Mouse (Mus musculus): ENCODE results near the gene Igfbp1.

Gene Igfbp1

GRCm38 (mm10) chr11:7195312-7195685, 2.3 kb upstream of the Igfbp1 start:
- DNase-seq (ENCODE audit: low spot score in 2 of 2): no peak

GRCm38 (mm10) chr11:7198006-7198405, 424 bp downstream of the Igfbp1 start:
- DNase-seq (ENCODE audit: low spot score in 2 of 2): no peak

DNA sequence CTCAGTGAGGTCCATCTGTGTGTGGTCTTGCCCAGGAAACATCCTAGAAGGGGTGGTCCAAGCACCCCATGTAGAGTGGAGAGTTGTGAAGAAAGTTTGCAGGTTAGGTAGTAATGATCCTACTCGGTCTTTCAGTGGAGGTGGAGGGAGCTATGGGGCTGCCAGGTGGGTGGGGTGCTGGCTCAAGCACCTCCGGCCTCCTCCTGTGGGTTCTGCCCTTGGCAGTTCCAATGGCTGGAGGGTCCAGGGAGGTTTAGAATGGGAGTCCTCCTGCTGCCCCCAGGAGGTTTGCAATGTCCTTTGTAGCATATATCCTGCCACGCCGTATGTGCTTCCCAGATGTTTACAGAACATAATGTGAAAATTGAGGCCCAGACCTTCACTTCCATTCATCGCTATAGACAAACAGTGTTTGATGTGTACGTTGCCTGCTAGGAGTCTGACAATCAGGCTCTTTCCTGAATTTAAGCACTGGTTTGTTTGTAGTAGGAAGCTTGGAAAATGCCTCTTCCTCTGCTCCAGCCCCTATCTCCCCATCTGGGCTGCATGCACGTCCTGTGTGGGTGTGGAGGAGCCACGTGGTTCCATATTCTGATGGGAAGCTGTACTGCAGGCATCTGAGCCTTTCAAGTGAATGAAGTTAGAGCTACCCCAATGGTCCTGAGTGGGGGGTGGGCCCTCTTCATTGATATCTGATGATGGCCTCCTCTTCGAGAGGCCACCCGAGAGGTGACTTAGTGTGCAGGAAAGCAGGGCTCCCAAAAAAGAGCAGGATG, 1.1 kb downstream of the Igfbp1 start:
- no peak for DNase-seq (ENCODE audit: low spot score in 2 of 2)

- peak in 1 of 2 experiments; percentile 55 for DNase-seq (ENCODE audit: low spot score in 2 of 2)
Measured at GRCm38 (mm10) chr11:7199736-7200392, 2.3 kb downstream of the Igfbp1 start.

GRCm38 (mm10) chr11:7200393-7200783, 2.8 kb downstream of the Igfbp1 start:
- DNase-seq (ENCODE audit: low spot score in 2 of 2): no peak

DNA sequence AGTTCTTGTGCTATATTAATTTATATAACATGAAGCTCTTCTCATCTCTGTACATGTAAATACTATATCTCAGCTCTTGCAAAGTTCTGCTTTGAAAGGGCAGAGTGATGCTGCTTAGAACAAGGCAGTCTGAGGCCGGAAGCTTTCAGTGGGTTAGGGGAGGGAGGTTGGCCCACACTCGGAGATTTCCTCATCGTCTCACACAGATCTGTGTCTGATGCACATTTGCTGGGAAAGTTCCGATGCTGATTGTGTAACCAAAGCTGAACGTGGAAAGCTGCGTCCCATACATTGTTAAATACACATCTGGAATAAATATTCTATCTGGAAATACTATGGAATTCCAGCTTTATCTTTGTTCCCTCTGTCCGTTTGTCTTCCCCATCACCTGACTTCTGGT, 4.6 kb downstream of the Igfbp1 start:
- DNase-seq (ENCODE audit: low spot score in 2 of 2): no peak

DNA sequence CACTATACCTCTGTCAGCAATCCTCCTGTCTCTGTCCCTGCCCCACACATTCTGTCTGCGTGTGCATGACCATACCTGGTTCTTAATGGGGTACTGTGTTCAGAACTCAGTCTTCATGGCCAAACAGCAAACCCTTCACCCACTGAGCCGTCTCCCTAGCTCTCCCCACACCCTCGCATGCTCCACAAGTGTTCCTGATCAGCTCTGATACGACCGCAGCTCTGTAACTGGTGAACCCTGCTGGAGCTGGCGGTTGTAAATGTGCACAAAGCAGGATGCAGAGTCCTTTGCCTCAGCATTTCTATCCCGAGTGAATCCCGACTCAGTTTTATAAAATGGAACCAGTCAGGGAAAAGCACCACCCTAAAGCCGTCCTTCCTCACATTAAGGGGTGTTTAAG, 6.3 kb downstream of the Igfbp1 start:
- DNase-seq (ENCODE audit: low spot score in 2 of 2): no peak

GRCm38 (mm10) chr11:7210343-7210742, 12.8 kb downstream of the Igfbp1 start:
- peak in 1 of 2 experiments; percentile 61 for DNase-seq (ENCODE audit: low spot score in 2 of 2)

DNA sequence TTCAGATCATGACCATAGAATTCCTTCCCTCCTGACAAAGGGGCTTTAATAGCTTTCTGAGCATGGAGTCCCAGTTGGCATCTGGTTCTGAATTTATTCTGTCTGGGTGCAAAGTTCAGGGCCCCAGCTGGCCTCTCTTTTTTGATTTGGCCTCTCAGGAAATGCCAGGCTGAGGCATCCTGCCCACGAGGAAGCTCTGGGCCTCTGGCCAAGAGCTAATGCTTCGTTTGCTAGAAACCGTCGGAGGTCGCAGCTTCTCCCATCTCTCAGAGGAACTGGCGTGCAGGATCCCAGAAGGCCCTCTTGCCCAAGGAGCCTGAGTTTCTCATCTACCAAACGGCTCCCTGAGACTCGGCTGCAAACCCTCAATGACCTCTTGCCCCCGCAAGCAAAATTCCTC, 13.6 kb downstream of the Igfbp1 start:
- no peak for DNase-seq (ENCODE audit: low spot score in 2 of 2)

GRCm38 (mm10) chr11:7212126-7212798, 14.7 kb downstream of the Igfbp1 start:
- DNase-seq (ENCODE audit: low spot score in 2 of 2): no peak

DNA sequence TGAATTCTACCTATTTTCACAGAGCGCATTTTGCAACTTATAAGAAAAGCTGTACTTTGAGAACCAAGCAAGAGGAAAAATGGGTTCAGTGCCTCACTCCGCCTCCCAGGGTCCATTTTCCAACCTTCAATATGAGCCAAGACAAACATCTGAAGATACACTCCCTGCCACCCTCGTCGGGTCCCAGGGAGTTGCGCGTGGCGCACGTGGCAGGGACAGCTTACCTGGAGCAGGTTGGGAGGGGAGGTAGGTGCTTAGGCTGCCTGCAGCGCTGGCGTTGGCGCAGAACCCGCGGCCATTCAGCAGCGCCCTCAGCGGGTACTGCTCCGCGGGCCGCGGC, 15.5 kb downstream of the Igfbp1 start:
- DNase-seq (ENCODE audit: low spot score in 2 of 2): no peak

GRCm38 (mm10) chr11:7213501-7214341, 16.1 kb downstream of the Igfbp1 start, which contains the start of gene Igfbp3:
Gene Igfbp3, minus strand, starts transcription at chr11:7213923.
- no peak for DNase-seq (ENCODE audit: low spot score in 2 of 2)

DNA sequence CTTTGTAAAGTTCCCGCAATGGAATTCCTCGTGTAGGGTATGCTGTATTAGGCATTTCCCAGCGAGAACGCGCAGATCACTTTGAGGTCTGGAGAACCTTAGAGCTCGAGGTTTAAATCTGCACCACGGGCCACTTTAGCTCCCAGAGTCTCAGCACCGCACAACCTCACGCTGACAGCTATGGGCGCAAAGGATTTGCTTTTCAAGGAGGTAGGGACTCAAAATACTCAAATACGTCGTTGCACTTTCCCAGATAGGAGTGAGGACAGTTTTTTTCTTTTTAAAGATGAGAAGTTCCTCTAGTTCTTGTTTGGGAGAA, 16.7 kb downstream of the Igfbp1 start:
- no peak for DNase-seq (ENCODE audit: low spot score in 2 of 2)

DNA sequence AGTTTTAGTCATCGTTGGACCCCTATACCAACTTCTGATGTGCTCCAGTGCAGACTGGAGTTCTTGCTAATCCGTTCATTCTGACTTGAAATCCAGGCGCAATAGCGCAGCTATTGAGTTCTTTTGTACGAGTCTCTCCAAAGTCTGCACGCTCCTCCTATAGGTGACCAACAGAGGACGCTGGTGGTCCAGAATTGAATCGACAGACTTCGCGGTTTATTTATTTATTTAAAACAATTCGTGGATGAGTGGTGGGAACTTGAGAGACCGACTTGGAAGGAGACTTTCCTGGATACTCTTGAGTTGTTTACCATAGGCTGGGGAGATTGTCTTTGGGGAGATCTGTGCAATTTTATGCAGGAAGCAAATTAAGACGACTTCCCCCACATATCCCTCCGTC, 17.2 kb downstream of the Igfbp1 start:
- DNase-seq (ENCODE audit: low spot score in 2 of 2): no peak

DNA sequence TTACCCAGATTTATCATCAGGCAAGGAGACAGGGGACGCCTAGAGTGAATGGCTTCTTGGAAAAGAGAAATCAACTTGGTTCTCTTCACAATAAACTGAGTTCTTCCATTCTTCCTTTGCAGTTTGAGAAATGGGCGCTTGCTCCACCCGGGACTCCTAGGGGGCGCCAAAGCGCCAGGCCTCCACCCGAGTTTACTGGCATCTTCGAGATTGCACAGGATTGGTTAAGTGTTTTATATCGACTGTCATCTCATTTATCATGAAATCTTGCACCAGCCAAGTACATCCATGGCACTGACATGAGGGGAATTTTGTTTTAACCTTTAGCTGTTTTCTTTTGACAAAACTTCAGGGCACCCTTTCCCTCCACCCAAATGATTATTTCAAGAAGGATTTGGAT, 18.1 kb downstream of the Igfbp1 start:
- peak in 1 of 2 experiments; percentile 48 for DNase-seq (ENCODE audit: low spot score in 2 of 2)

GRCm38 (mm10) chr11:7221826-7222225, 24.2 kb downstream of the Igfbp1 start:
- peak in 1 of 2 experiments; percentile 12 for DNase-seq (ENCODE audit: low spot score in 2 of 2)

DNA sequence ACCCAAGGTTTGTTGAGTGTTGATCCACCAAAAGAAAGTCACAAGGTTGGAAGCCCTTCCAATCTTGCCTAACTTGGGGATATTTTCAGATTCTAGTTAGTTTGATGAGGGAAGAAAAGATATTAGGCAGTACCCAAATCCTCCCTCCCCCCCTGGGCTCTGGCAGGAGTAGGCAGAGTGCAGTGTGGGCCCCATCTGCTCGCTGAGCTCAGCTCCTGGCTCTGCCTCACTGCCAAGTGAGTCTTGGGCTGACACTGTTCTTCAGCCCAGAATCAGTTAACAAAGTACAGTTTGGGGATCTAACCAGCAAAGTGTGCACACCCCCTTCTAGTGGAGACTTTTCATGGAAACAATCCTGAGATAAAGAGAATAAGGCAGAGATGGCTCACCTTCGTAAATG, 28.6 kb downstream of the Igfbp1 start:
- no peak for DNase-seq (ENCODE audit: low spot score in 2 of 2)

DNA sequence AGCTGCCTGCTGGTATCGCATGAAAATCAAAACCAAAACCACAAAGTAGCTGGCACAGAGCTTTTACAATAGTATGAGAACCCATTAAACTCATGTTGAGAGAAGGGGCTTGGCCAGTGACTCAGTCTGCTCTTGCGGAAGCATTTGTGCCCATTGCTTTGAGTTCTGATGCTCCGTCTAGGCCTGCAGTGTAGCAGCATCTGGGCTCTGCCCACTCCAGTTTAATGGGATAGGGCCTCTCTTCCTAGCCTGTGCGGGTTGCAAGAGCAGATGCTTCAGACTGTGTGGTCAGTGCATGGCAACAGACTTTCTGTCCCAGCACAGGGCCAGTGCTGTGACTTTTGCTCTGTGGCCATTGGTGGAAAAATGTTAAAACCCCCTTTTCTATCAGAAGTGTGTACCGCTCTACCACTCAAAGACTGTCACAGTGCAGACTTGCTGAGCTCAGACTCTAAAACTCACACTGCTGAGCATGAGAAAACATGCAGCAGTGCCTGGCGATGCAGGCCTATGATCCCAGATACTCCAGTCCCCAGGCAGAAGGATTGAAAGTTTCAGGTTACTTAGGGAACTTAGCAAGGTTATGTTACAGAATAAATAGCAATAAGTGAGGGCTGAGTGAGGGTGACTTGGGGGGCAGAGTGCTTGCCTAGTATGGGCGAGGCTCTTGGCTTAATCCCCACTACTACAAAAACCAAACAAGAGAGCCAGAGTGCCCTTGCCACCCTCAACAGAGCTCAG, 29.4 kb downstream of the Igfbp1 start:
- no peak for DNase-seq (ENCODE audit: low spot score in 2 of 2)

GRCm38 (mm10) chr11:7228107-7228506, 30.5 kb downstream of the Igfbp1 start:
- no peak for DNase-seq (ENCODE audit: low spot score in 2 of 2)

- DNase-seq (ENCODE audit: low spot score in 2 of 2): no peak
Measured at GRCm38 (mm10) chr11:7230000-7230399, 32.4 kb downstream of the Igfbp1 start.

- no peak for DNase-seq (ENCODE audit: low spot score in 2 of 2)
Measured at GRCm38 (mm10) chr11:7231958-7232357, 34.4 kb downstream of the Igfbp1 start.

Measured in thymus, postnatal 10 days (tissue).